Mouse (Mus musculus): ENCODE results near the gene Rpl36a.

DNA sequence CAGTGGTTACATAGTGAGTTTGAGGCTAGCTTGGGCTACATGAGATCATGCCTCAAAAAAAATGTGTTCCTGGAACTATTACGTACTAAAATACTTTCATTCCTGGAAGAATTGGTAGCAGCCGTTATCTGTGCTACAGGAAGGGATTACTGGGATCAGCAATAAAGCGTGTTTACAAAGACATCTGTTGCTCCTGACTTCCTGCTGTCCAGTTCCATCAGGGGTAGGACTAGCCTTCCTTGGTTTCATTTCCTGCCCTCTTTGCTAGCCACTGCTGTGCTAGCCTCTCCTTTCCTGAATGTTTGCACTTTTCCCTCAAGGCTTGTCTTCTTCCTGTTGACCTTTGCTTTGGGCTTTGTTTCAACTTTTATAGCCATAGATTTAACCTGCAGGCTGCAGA is 50.4 kb downstream of the Rpl36a start:
- TF ChIP-seq POLR2A (IDR thresholded peaks at IDR 0.05; ENCODE audit: borderline replicate concordance, extremely low read depth, insufficient read depth, insufficient read length, poor library complexity, severe bottlenecking) = no peak
- TF ChIP-seq CTCF (IDR thresholded peaks at IDR 0.05; ENCODE audit: borderline replicate concordance, extremely low read depth, insufficient read depth, insufficient read length) = no peak
